Mouse (Mus musculus): ENCODE results near the gene Chd5.

Chd5 gene

DNA sequence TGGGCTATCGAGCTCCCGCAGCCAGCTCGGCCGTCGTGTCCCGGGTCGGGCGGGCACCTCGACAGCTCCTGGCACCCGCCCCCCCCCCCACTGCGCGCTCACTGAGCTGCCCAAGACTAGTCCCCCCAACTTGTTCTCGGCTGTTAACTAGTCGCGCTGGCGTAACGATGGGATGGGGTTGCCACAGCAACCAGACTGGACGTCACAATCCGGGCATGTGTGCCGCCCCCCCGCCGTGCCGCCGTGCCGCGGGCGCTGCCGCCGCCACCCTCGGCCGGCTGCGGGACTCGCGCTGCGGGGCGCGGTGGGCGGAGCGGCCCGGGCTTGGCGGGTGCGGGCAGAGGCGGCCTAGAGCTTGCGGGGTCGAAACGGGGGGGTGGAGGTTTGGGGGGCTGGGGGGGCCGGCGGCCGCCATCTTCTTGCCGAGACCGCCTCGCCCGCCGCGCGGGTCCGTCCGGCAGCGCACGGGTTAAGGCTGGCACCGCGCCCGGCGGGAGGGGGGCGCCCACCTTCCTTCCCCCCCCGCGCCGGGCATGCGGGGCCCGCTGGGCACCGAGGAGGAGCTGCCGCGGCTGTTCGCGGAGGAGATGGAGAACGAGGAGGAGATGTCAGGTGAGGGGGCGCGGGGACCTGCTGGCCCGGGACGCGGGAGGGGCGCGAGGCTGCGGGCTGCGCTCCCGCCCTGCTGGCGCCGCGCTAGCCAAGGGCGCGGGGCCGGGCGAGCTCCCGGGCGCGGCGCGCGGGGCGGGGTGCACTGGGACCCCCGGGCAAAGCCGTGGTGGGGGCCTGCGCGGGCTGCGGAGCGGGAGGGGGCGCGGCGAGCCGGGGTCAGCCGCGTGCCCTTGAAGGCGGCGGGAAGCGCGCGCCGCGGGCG is at the start of gene Chd5:
Gene Chd5, plus strand, starts transcription at position 233 of the 874 bp plus-strand sequence.
- in situ Hi-C loops (cut with MboI; ENCODE audit: unreplicated experiment in 2 of 2), result loop anchor here in 1 of 2 experiments (25.0 kb wide), 1 partner anchor 1276 kb away; the partner anchor contains the start of gene Vamp3

DNA sequence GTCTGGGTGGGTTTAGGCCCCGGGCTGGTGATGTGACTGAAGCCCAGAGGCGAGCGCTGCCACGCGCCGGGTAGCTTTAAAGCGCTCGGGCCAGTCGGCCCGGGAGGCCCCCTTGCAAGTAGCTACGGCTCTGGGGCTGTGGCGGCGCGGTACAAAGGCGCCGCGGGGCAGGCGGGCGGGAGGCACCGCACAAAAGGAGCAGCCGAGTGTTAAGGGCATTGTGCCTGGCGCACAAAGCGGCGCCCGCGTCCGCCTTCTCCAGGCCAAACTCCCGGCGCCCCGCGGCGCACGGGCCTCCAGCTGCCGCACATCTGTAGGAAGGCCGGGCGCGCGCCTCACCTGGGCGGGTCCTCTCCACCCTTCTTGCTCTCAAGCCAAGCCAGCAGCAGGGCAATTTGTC is 48.1 kb upstream of the Chd5 start:
- in situ Hi-C loops (cut with MboI; ENCODE audit: unreplicated experiment in 2 of 2), result loop anchor here in 1 of 2 experiments (5.0 to 25.0 kb wide), 3 partner anchors 37 to 1672 kb away; partner anchors contain the start of genes A430005L14Rik, Phf13, Rpl22 and Thap3

DNA sequence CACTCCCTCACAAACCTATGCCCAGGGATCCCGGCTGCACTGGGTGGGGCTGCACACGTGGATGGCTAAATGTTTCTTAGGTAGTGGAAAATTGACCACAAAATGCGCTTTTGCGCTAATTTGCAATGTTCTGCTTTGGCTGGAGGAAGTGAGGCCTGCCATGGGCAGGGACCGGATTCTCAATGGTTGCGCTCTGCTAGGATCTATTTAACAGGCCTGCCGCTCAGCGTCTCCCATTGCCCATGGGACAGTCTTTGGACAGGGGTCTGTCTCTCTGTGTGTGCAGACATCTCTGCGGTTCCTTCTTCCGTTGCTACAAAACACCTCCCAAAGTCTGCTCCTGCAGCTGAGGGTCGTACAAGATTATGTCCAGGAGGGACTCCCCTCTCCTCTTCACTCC is 47.5 kb upstream of the Chd5 start:
- in situ Hi-C loops (cut with MboI; ENCODE audit: unreplicated experiment in 2 of 2), result loop anchor here in 1 of 2 experiments (5.0 to 25.0 kb wide), 3 partner anchors 36 to 1671 kb away; partner anchors contain the start of genes A430005L14Rik, Phf13, Rpl22 and Thap3

DNA sequence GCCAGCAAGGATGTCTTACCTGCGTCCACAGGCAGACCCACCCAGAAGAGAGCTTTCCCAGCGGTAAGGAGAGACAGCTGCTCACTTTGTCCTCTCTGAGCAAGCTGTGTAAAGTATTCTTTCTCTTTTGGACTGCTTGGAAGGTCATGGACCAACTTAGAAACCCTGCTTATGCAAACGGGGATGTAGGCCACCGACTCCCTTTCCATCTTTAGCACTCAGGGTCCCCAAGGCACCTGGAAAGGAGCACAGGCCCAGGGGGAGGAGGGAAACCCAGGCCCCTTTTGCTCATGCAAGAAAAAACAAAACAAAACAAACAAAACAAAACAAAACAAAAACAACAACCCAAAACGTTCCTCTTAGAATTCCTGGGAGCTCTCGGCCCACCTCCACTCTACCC is 46.9 kb upstream of the Chd5 start, which contains the start of gene Hes3:
Gene Hes3, minus strand, starts transcription at position 101 of the 400 bp plus-strand sequence.
- in situ Hi-C loops (cut with MboI; ENCODE audit: unreplicated experiment in 2 of 2), result loop anchor here in 1 of 2 experiments (5.0 to 25.0 kb wide), 3 partner anchors 36 to 1671 kb away; partner anchors contain the start of genes A430005L14Rik, Phf13, Rpl22 and Thap3

DNA sequence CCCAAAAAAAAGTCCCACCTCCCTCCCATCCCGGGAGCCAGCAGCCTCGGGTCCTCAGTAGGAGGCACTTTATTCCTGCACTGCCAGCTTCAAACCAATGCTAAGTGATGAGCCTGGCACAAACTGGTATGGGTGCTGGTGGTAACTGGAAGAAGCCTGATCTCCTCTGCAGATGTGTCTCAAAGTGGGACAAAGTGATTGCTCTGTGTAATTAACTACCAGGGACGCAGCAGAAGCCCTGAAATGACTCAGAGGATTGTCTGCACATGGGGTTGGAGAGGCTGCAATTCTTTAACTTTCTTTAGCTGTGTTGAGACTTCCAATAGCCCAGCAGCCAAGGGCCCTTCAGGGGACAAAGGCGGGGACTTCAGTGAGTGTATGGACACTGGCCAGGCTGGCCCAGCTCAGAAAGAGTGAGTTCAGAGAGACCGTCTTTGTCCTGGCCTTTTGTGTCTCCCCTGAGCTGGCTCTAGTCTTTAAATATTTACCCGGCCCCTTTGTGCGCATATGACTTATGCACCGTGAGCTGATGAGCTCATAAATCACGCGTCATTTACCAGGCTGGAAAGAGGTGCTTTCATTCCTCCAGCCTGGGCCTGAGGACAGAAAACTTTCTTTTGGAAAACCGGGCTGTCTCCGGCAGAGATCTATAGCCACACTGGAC is 46.2 kb upstream of the Chd5 start:
- in situ Hi-C loops (cut with MboI; ENCODE audit: unreplicated experiment in 2 of 2), result loop anchor here in 1 of 2 experiments (5.0 to 25.0 kb wide), 3 partner anchors 35 to 1670 kb away; partner anchors contain the start of genes A430005L14Rik, Phf13, Rpl22 and Thap3

DNA sequence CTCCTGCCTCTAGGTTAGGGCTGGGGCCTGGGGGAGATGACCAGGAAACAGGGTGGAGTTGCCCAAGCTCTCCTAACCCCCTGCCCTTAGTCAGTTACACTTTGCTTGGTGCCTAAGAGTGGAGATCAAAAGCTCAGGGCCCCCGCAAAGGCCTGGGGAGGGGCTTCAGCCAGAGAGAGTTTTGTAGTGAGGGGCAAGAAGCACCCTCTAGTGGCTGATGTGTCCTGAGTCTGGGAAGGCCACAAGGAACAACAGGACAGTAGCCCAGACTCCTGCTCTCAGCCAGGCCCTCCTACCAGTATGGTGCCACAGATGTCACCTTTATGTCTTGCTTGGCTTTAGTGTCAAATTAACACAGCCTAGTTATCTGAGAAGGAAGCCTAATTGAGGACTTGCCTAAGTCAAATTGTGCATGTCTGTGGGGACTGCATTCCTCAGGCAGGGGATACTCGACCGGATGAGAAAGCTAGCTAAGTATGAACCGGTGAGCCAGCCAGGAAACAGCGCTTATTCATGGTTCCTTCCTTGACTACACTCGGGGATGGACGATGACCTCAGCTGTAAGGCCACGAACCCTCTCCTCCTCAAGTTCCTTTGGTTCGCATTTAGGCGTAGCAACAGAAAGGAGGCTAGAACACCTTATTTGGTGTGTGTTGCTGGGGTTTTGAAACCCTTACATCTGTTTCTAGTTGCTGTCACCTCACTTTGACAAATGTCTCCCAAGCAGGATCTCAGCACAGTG is 44.1 kb upstream of the Chd5 start:
- in situ Hi-C loops (cut with MboI; ENCODE audit: unreplicated experiment in 2 of 2), result loop anchor here in 1 of 2 experiments (5.0 to 25.0 kb wide), 3 partner anchors 33 to 1668 kb away; partner anchors contain the start of genes A430005L14Rik, Phf13, Rpl22 and Thap3

DNA sequence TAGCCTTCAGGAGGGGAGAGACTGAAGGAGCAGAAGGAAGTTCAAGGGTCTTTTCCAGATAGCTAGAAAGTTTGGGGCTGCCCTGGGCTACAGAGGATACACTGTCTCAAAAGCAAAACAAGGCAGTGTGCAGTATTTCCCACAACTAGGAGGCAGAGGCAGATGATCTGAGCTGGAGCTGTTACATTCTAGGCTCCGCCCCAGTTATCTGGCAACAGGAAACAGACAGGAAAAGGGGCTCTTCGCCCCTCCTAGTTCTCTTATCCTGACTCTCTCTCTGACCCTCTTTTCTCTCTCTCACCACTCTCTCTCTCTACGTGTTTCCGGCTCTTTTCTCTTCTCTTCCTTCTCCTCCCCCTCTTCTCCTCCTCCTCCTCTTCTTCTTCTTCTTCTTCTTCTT is 42.5 kb upstream of the Chd5 start:
- in situ Hi-C loops (cut with MboI; ENCODE audit: unreplicated experiment in 2 of 2), result loop anchor here in 1 of 2 experiments (25.0 kb wide), 2 partner anchors 309 to 1666 kb away; partner anchors contain the start of genes A430005L14Rik, Phf13 and Thap3

DNA sequence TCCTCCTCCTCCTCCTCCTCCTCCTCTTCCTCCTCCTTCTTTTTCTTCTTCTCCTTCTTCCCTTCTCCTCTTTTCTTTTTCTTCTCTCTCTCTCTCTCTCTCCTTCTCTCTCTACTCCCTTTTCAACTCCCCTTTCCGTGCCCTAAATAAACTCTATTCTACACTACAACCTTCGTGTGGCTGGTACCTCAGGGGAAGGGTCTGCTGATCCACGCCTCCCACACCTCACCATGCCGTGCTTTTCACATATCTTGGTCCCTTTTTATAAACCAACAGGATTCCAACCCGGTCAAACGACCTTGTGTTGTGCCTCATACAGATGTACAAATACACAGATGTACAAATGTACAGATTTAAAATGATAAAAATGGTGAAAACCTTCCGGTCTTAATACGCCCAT is 42.1 kb upstream of the Chd5 start:
- in situ Hi-C loops (cut with MboI; ENCODE audit: unreplicated experiment in 2 of 2), result loop anchor here in 1 of 2 experiments (25.0 kb wide), 2 partner anchors 309 to 1666 kb away; partner anchors contain the start of genes A430005L14Rik, Phf13 and Thap3

DNA sequence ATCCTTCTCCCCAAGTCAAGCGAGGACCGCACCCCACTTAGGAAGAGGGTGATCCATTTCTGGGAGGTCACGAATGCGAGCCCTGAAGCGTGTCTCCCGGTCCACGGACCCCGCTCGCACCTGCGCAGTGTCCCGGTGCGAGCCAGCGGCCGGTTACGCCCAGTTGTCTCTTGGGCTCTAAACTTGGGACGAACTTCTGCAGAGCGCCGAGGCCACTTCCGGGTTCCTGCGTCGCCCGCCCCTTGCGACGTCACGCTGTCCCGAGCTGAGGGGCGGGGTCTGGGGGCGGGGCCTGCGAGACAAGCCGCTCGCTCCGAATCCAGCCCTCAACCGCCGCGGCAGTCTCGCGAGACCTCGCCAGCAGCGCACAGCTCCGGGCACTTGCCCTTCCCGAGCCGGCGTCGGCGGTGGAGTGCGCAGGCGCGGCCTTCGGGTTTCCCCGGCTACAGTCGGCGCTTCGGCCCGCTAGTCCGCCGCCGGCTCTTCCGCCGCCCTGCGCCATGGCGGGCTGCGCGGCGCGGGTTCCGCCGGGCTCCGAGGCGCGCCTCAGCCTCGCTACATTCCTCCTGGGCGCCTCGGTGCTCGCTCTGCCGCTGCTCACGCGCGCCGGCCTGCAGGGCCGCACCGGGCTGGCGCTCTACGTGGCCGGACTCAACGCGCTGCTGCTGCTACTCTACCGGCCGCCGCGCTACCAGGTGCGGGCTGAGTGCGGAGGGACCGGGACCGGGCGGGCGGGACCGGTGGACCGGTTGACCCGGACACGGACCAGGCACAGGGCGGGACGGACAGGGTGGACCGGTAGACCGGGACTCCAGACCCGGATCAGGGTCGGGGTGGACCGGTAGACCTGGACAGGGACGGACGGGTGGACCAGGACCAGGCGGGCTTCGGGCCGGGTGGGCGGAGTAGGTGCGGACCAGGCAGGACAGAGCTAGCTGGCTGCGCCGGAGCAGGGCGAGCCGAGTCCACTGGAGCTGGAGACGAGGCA is 41.3 kb upstream of the Chd5 start, which contains the start of gene Icmt:
Gene Icmt, plus strand, starts transcription at position 354 of the 988 bp plus-strand sequence.
- in situ Hi-C loops (cut with MboI; ENCODE audit: unreplicated experiment in 2 of 2), result loop anchor here in 1 of 2 experiments (25.0 kb wide), 2 partner anchors 310 to 1665 kb away; partner anchors contain the start of genes A430005L14Rik, Phf13 and Thap3

DNA sequence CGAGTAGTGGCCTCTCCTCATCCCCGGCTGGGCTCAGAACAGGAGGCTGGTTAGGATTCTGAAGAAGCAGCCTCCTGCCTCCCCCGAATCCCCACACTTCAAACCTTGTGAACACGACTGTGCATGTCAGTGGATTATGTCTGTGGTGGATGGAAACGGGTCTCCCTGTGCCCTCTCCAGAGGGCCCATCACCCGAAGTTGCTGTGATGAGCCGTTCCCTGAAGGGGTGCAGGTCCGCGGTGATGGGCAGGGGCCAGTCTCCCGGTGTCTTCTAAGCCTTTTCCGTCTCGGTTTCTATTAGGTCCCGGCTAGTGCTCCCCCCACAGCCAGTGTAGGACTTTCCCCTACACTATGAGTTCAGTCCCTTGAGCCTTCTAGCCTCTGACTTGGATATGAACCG is 39.6 kb upstream of the Chd5 start:
- in situ Hi-C loops (cut with MboI; ENCODE audit: unreplicated experiment in 2 of 2), result loop anchor here in 1 of 2 experiments (25.0 kb wide), 2 partner anchors 312 to 1663 kb away; partner anchors contain the start of genes A430005L14Rik, Phf13 and Thap3

DNA sequence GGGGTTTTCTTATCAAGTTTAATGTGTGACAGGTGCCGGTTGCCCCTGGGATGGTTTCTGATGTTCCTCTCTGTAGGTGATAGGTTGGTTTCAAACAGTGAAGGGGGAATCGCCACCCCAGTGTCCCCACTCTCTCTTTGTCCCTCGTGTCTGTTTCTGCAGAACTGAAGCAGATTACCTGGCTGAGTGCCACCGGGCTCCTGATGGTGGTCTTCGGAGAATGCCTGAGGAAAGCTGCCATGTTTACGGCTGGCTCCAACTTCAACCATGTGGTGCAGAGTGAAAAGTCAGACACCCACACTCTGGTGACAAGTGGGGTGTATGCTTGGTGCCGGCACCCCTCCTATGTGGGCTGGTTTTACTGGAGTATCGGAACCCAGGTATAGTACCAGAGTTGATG is 38.1 kb upstream of the Chd5 start:
- in situ Hi-C loops (cut with MboI; ENCODE audit: unreplicated experiment in 2 of 2), result loop anchor here in 1 of 2 experiments (25.0 kb wide), 1 partner anchor 1862 kb away; the partner anchor contains the start of genes Megf6 and Tprgl

DNA sequence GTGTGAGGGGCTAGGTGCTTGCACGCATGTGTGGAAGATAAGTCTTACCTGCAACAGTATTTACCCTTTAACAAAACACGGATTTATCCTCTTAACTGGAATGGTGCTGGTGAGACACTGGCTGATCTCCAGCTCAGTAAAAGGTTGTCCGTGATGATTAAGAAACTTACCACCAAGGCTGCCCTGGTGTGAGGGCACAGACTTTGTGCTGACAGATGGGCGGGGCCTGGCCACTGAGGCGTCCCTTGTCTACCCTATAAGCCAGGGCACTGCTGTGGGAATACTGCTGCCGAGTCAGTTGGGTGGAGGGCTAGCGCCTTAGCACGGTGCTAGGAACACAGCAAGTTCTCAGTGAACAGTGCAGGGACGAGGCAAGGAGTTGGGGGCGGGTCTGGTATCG is 36.4 kb upstream of the Chd5 start:
- in situ Hi-C loops (cut with MboI; ENCODE audit: unreplicated experiment in 2 of 2), result loop anchor here in 1 of 2 experiments (25.0 kb wide), 1 partner anchor 1860 kb away; the partner anchor contains the start of genes Megf6 and Tprgl

DNA sequence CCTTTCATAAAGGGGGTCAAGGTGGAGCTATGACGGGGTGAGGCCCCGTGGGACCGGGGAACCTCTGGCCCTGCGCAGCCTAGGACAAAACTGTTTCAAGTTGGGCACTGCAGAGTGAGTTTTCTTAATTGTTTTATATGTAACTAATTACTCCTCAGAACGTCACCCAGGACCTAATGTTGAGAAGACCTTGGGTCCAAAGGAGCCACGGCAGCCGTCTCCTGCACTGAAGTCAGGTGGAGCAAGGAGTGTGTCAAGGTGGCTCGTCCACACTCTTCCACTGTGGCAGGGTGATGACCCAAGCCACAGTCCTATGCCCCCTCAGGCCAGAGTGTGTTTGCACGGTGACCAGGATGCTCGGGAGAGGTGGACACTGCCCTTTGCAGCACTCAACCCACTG is 35.3 kb upstream of the Chd5 start:
- in situ Hi-C loops (cut with MboI; ENCODE audit: unreplicated experiment in 2 of 2), result loop anchor here in 1 of 2 experiments (25.0 kb wide), 1 partner anchor 1859 kb away; the partner anchor contains the start of genes Megf6 and Tprgl

DNA sequence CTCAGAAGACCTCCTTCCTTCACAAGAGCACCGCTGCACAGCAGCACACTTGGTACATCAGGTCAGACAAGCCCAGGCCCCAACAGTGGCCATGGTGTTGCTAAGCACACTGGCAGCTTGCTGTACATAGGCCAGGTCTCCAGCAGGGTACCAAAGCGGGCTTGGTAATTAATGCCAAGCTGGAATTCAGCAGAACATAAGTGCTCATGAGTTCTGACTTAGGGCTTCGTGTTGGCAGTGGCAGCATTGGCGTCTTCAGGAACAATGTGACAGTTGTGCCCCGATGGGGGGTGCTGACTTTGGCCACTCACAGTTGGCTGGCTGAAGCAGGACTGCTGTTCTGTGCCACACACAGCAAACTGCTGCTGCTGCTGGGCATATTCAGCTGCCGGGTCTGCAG is 33.8 kb upstream of the Chd5 start:
- in situ Hi-C loops (cut with MboI; ENCODE audit: unreplicated experiment in 2 of 2), result loop anchor here in 1 of 2 experiments (25.0 kb wide), 1 partner anchor 1858 kb away; the partner anchor contains the start of genes Megf6 and Tprgl

DNA sequence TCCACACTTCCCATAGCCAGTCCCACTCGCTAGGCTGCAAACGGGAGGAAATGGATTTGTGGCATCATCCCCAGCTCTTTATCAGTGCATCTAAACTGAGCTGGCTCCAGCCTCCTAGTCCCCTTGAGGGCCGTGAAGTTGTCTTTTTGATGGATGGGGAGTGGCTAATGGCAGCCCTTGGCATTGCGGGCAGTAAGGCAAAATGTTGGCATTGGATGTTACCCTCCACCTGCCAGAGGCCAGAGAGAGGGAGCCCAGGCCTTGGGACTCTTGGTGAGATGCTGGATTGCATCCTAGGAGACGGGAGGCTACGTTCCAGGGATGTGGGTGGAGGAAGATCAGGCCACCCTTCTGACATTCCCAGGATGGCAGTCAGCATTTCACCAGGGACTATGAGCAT is 32.5 kb upstream of the Chd5 start:
- in situ Hi-C loops (cut with MboI; ENCODE audit: unreplicated experiment in 2 of 2), result loop anchor here in 1 of 2 experiments (25.0 kb wide), 1 partner anchor 1856 kb away; the partner anchor contains the start of genes Megf6 and Tprgl

DNA sequence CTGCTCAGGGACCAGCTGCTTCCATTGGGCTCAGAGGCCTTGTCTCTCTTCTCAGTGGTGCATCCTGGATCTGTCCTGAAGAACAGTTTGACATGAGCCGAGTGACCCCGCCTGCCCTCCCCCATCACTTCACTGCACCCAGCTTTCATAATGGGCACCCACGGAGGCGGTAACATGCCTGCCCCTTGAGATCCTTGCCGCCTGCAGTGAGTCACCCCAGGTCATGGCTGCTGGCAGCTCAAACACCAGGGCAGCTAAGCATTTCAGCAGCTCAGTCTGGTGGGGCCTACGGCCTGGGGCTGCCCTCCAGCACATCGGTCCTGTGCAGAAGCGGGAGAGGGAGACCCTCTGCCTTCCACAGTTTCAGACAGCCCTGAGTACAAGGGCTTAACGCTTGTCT is 30.9 kb upstream of the Chd5 start:
- in situ Hi-C loops (cut with MboI; ENCODE audit: unreplicated experiment in 2 of 2), result loop anchor here in 1 of 2 experiments (25.0 kb wide), 1 partner anchor 1855 kb away; the partner anchor contains the start of genes Megf6 and Tprgl

DNA sequence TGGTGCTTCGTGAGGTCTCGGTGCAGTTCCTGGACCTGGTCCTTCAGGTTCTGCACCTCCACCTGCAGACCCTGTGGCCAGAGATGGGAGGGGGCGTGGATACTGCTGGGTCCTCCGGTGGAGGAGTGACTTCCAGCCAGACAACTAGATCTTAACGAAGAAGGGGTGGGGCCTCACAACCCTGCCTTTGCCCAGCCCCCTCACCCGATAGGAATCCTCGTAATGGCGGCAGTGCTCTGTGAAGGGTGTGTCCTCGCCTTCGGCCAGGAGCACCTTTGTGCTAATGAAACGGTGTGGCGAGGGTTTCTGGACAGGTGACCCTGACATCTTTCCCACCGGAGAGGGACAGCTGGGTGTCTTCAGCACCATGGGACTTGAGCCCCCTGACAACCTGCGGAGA is 26.3 kb upstream of the Chd5 start:
- in situ Hi-C loops (cut with MboI; ENCODE audit: unreplicated experiment in 2 of 2), result loop anchor here in 1 of 2 experiments (25.0 kb wide), 1 partner anchor 1850 kb away; the partner anchor contains the start of genes Megf6 and Tprgl

Data from v-Abl transformed pro-B cells (cell line).